Mouse (Mus musculus) limb, embryonic 14.5 days (tissue): ENCODE measurements around the gene Gm45062. TPM values are rescaled to one million over a fixed set of nuclear protein-coding genes. Genes with fewer than 3 reads are reported as not detected.

Experiments used
- ATAC-seq: fragments of 200-750 bp; cut with Nextera tagmentation; 2 replicates; pipeline ENCODE4 v1.8.0; 2017; ENCODE audit warnings: low read depth, moderate number of reproducible peaks, moderate TSS enrichment; ENCODE audit not compliant: low FRiP score
- DNase-seq: peaks from one replicate; pipeline ENCODE4 v3.0.0-alpha.2; 2015; ENCODE audit warnings: low spot score
- H3K27ac ChIP-seq: fragments of 300-500 bp; sonication (generic); replicated peaks from 2 replicates; pipeline ENCODE4 v1.5.1; 2014; ENCODE audit warnings: low read depth, mild to moderate bottlenecking, low read length, moderate library complexity, mixed read lengths
- H3K27me3 ChIP-seq: fragments of 300-500 bp; sonication (generic); 2 replicates; pipeline ENCODE4 v1.6.1; 2014; ENCODE audit warnings: low read length, mixed read lengths; ENCODE audit not compliant: control insufficient read depth, insufficient read depth
- H3K36me3 ChIP-seq: fragments of 300-500 bp; sonication (generic); 2 replicates; pipeline ENCODE4 v1.6.1; 2014; ENCODE audit warnings: mild to moderate bottlenecking, low read length, moderate library complexity, mixed read lengths; ENCODE audit not compliant: control insufficient read depth, insufficient read depth
- H3K4me1 ChIP-seq: fragments of 300-500 bp; sonication (generic); 2 replicates; pipeline ENCODE4 v1.6.1; 2014; ENCODE audit warnings: antibody characterized with exemption, low read length, mixed read lengths; ENCODE audit not compliant: control insufficient read depth, insufficient read depth
- H3K4me2 ChIP-seq: fragments of 300-500 bp; sonication (generic); replicated peaks from 2 replicates; pipeline ENCODE4 v1.6.1; 2014; ENCODE audit warnings: low read depth, mild to moderate bottlenecking, low read length, moderate library complexity; ENCODE audit not compliant: severe bottlenecking
- H3K4me3 ChIP-seq: fragments of 300-500 bp; sonication (generic); replicated peaks from 2 replicates; pipeline ENCODE4 v1.5.1; 2014; ENCODE audit warnings: low read length
- H3K9ac ChIP-seq: fragments of 300-500 bp; sonication (generic); 2 replicates; pipeline ENCODE4 v1.6.1; 2014; ENCODE audit warnings: mild to moderate bottlenecking, low read depth, low read length, moderate library complexity; ENCODE audit not compliant: severe bottlenecking
- H3K9me3 ChIP-seq: fragments of 300-500 bp; sonication (generic); 2 replicates; pipeline ENCODE4 v1.6.1; 2016; ENCODE audit warnings: low read length; ENCODE audit not compliant: control insufficient read depth
- POLR2A ChIP-seq: fragments of 200-500 bp; IDR thresholded peaks from 2 replicates; pipeline ENCODE4 v1.8.0; 2012; ENCODE audit warnings: inconsistent platforms, mild to moderate bottlenecking, moderate library complexity, borderline replicate concordance; ENCODE audit not compliant: insufficient read depth, insufficient read length; ENCODE audit errors: extremely low read depth
- WGBS: fragments of 180-500 bp; shearing (Covaris S2); extraction: QIAGEN DNeasy Blood & Tissue Kit; methylation state at CpG from one replicate; pipeline ENCODE4 v1.1.7; 2014; 5-methylcytosine and 5-hydroxymethylcytosine counted together
- polyA plus RNA-seq, 2 experiments: library from polyadenylated mRNA; depleted of rRNA in 1 of 2; stranded (reverse) in 1 of 2; unstranded in 1 of 2; fragments of >200 nt; fragmentation: Nextera tagmentation in 1 of 2; extraction: Ambion mirVana in 1 of 2; gene quantifications; 2 replicates each; pipeline versions ENCODE4 v1.2.1 to v1.2.3; 2012 to 2014

Gm45062 gene
- polyA plus RNA-seq, 2 experiments = 8.7 to 14.7 TPM

DNA sequence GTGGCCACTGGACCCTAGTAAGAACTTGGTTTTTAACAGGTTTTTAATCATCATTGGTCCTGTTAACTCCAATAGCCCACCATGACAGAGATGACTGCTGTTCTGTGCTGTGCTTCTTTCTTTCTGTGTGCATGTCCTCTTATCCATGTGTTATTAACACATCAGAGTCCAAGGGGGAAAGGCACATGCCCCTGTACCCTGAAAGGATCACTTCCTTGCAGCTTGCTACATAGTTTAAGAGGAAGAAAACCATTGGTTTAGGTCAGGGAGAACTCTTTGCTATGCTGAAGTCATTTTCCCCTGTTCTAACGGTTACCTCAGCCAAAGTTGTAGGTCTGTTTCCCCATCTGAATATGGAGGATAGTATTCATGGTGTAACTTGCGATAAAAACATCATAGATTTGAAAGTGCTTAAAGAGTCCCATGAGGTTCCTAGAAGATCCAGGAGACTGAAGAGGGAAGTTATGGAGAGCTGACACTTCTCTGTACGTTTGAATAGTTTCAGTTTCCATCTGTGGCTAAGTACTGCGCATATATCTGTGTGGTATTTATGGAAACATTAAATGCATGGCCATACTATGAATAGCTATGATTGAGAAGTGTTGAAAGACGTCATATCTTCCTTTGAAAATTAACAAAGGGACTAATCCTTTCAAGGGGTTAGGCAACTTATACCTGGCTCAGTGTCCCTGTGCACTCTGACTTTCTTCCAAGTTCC lies 236.0 kb downstream of the Gm45062 start:
- Histone ChIP-seq H3K4me3 (no peak overlapping the region), H3K36me3 (no peaks in the 10 kb centered on the region), H3K9ac (no peak overlapping the region), H3K27me3 (no peaks in the 10 kb centered on the region), H3K4me1 (0 out of 2 replicates have a peak, but pooled peaks cover 4% of the 10 kb centered on the region), H3K4me2 (no peak overlapping the region), H3K27ac (no peak overlapping the region), H3K9me3 (no peaks in the 10 kb centered on the region)
- DNase-seq (no peak), ATAC-seq (no peak)
- no peak for TF ChIP-seq POLR2A
- 72% methylated on average over 5 of the region's 5 CpGs for WGBS

DNA sequence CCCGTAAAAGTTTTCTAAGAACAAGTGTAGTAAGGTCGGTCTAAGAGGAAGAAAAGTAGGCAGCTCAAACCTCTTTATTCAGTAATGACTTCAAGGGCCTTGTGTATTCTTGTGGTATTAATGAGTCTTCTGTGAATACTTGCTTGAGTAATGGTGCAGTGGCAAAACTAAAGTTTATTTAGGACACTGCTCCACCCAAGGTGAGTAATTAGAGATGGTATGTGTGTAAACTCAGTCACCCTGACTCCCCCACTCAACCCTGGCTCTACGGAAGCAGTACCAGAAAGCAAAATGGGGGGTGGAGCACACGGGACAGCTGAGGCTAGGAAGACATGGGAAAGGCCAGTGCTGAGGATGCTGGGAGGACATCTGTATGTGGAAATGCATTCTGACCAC lies 236.6 kb downstream of the Gm45062 start:
- no peak overlapping the region for H3K4me3 ChIP-seq

GRCm38 (mm10) chr6:8497234-8497867 lies 238.1 kb downstream of the Gm45062 start:
- Histone ChIP-seq H3K9ac (no peak overlapping the region), H3K4me2 (no peak overlapping the region), H3K36me3 (no peaks in the 10 kb centered on the region), H3K9me3 (no peaks in the 10 kb centered on the region), H3K27me3 (no peaks in the 10 kb centered on the region), H3K4me1 (0 out of 2 replicates have a peak, but pooled peaks cover 4% of the 10 kb centered on the region), H3K4me3 (no peak overlapping the region), H3K27ac (no peak overlapping the region)
- WGBS = 43% methylated on average over 6 of the region's 6 CpGs
- no peak for ATAC-seq
- no peak for DNase-seq
- TF ChIP-seq POLR2A = no peak

More for the DNA sequence above, 236.6 kb downstream of the Gm45062 start:
- DNase-seq = no peak
- no peak for ATAC-seq
- 61% methylated on average over 4 of the region's 4 CpGs for WGBS
- TF ChIP-seq POLR2A = no peak
- Histone ChIP-seq H3K4me1 (0 out of 2 replicates have a peak, but pooled peaks cover 4% of the 10 kb centered on the region), H3K27ac (no peak overlapping the region), H3K9me3 (no peaks in the 10 kb centered on the region), H3K4me2 (no peak overlapping the region), H3K36me3 (no peaks in the 10 kb centered on the region), H3K9ac (no peak overlapping the region), H3K27me3 (no peaks in the 10 kb centered on the region)

GRCm38 (mm10) chr6:8497868-8498257 lies 238.6 kb downstream of the Gm45062 start:
- Histone ChIP-seq H3K4me3 (no peak overlapping the region), H3K4me2 (no peak overlapping the region), H3K27me3 (no peaks in the 10 kb centered on the region), H3K9ac (no peak overlapping the region), H3K9me3 (no peaks in the 10 kb centered on the region), H3K36me3 (no peaks in the 10 kb centered on the region), H3K27ac (no peak overlapping the region), H3K4me1 (0 out of 2 replicates have a peak, but pooled peaks cover 4% of the 10 kb centered on the region)
- peak; percentile 51 for DNase-seq
- TF ChIP-seq POLR2A = no peak
- ATAC-seq = peak; percentile 26; the same call in 1 of the 2 replicates
- 19% methylated on average over 6 of the region's 6 CpGs for whole genome bisulfite sequencing

GRCm38 (mm10) chr6:8498961-8499360 lies 239.7 kb downstream of the Gm45062 start:
- Histone ChIP-seq H3K9me3 (no peaks in the 10 kb centered on the region), H3K27me3 (no peaks in the 10 kb centered on the region), H3K4me3 (no peak overlapping the region), H3K4me1 (0 out of 2 replicates have a peak, but pooled peaks cover 4% of the 10 kb centered on the region), H3K36me3 (no peaks in the 10 kb centered on the region), H3K27ac (no peak overlapping the region), H3K9ac (no peak overlapping the region), H3K4me2 (no peak overlapping the region)
- 78% methylated on average over 3 of the region's 3 CpGs for WGBS
- no peak for ATAC-seq
- DNase-seq = no peak
- no peak for TF ChIP-seq POLR2A
